Mouse (Mus musculus): ENCODE results near the gene Syn3. TPM values are rescaled to one million over a fixed set of nuclear protein-coding genes. Genes with fewer than 3 reads are reported as not detected.

Gene Syn3
- polyA plus RNA-seq, 2 experiments: 0.11 to 0.14 TPM

DNA sequence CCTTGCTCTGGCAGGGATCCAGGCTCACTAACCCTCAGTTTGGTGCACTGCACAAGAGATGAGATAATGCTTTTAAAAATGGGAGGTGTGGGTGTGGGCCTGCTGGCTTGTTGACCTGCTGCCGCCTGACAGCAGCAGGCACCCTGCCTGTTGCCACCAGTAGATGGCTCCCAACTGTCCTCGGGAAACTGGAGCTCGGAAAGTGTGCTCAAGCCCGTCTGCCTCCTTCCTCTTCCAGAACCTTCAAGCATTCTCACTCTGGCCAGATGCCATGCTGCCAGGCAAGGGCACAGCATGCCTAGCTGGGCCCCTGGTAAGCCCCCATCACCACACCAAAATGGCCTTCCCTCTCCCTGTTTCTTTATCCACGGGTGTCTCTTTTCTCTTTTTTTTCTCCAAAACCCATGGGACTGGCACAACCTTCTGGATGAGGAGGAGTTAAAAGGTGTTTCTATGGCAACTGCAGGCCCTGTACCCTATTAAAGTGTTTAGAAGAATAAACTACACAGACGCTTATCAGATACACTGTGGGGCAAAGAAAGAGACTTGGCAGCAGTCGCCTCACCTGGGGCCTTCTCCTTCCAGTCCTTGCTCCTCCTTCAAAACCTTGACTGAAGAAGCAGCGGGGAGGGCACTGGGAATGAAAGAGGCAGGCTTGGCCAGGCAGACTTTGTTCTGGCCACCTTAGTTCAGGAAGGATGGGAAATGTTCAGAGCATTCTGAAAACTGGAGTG lies 195.8 kb downstream of the Syn3 start:
- WGBS (ENCODE audit: insufficient replicate concordance): 26% methylated on average over 8 of the region's 8 CpGs
- no peak for TF ChIP-seq EP300 (IDR thresholded peaks at IDR 0.05; ENCODE audit: low read depth)
- peak; percentile 91 for TF ChIP-seq CTCF (IDR thresholded peaks at IDR 0.05; ENCODE audit: low read depth)
- Histone ChIP-seq H3K27me3 (ENCODE audit: control insufficient read depth, insufficient read depth, low read length) (peaks cover 28% of the 10 kb centered on the region), H3K9ac (replicated peaks) (no peak overlapping the region), H3K4me1 (replicated peaks; ENCODE audit: control insufficient read depth in 2 of 2, insufficient read depth in 2 of 2, low read length in 1 of 2) (0 out of 4 replicates have a peak, but pooled peaks cover 0 to 3% of the 10 kb centered on the region in 2 experiments), H3K27ac (no peak overlapping the region), H3K36me3 (replicated peaks; ENCODE audit: control insufficient read depth, insufficient read depth, low read depth) (no peaks in the 10 kb centered on the region), H3K9me3 (ENCODE audit: control insufficient read depth, low read length) (no peaks in the 10 kb centered on the region), H3K4me2 (ENCODE audit: low read depth) (no peak overlapping the region), H3K4me3 (ENCODE audit: insufficient read depth in 1 of 2, low read depth in 2 of 2, low read length in 2 of 2) (no peak overlapping the region)
- DNase-seq (ENCODE audit: low read depth in 3 of 3, low spot score in 3 of 3): peak; percentile 26 to 47 (median 29)
- peak; percentile 80 for ATAC-seq (ENCODE audit: insufficient read depth)

GRCm38 (mm10) chr10:86302318-86302648 lies 196.4 kb downstream of the Syn3 start:
- no peak for ATAC-seq (ENCODE audit: insufficient read depth)

GRCm38 (mm10) chr10:86301593-86302317 lies 196.9 kb downstream of the Syn3 start:
- no peaks in the 10 kb centered on the region for H3K36me3 ChIP-seq (replicated peaks; ENCODE audit: control insufficient read depth, insufficient read depth, low read depth)
- no peaks in the 10 kb centered on the region for H3K9me3 ChIP-seq (ENCODE audit: control insufficient read depth, low read length)
- 0 out of 4 replicates have a peak, but pooled peaks cover 0 to 3% of the 10 kb centered on the region in 2 experiments for H3K4me1 ChIP-seq (replicated peaks; ENCODE audit: control insufficient read depth in 2 of 2, insufficient read depth in 2 of 2, low read length in 1 of 2)
- H3K27me3 ChIP-seq (ENCODE audit: control insufficient read depth, insufficient read depth, low read length): peaks cover 30% of the 10 kb centered on the region
- no peak for DNase-seq (ENCODE audit: low read depth in 3 of 3, low spot score in 3 of 3)
- ATAC-seq (ENCODE audit: insufficient read depth): no peak
- no peak for TF ChIP-seq CTCF (IDR thresholded peaks at IDR 0.05; ENCODE audit: low read depth)
- TF ChIP-seq EP300 (IDR thresholded peaks at IDR 0.05; ENCODE audit: low read depth): no peak
- 0 out of 2 replicates have a peak overlapping the region, but pooled peaks have one; percentile 2 for H3K4me2 ChIP-seq (ENCODE audit: low read depth)
- H3K9ac ChIP-seq (replicated peaks): no peak overlapping the region
- 16% methylated on average over 4 of the region's 4 CpGs for WGBS (ENCODE audit: insufficient replicate concordance)
- H3K27ac ChIP-seq: no peak overlapping the region
- peak overlapping the region in 1 of 2 experiments; percentile 24; a peak in 2 of 4 replicates for H3K4me3 ChIP-seq (ENCODE audit: insufficient read depth in 1 of 2, low read depth in 2 of 2, low read length in 2 of 2)

More at GRCm38 (mm10) chr10:86302318-86302648, 196.4 kb downstream of the Syn3 start:
- TF ChIP-seq EP300 (IDR thresholded peaks at IDR 0.05; ENCODE audit: low read depth): no peak
- TF ChIP-seq CTCF (IDR thresholded peaks at IDR 0.05; ENCODE audit: low read depth): no peak
- Histone ChIP-seq H3K4me3 (ENCODE audit: insufficient read depth in 1 of 2, low read depth in 2 of 2, low read length in 2 of 2) (0 out of 4 replicates have a peak overlapping the region, but pooled peaks of 1 of the 2 experiments have one; percentile 24), H3K36me3 (replicated peaks; ENCODE audit: control insufficient read depth, insufficient read depth, low read depth) (no peaks in the 10 kb centered on the region), H3K9me3 (ENCODE audit: control insufficient read depth, low read length) (no peaks in the 10 kb centered on the region), H3K4me2 (ENCODE audit: low read depth) (no peak overlapping the region), H3K4me1 (replicated peaks; ENCODE audit: control insufficient read depth in 2 of 2, insufficient read depth in 2 of 2, low read length in 1 of 2) (0 out of 4 replicates have a peak, but pooled peaks cover 0 to 3% of the 10 kb centered on the region in 2 experiments), H3K9ac (replicated peaks) (no peak overlapping the region), H3K27ac (no peak overlapping the region), H3K27me3 (ENCODE audit: control insufficient read depth, insufficient read depth, low read length) (peaks cover 30% of the 10 kb centered on the region)
- no peak for DNase-seq (ENCODE audit: low read depth in 3 of 3, low spot score in 3 of 3)
- 52% methylated on average over 4 of the region's 4 CpGs for WGBS (ENCODE audit: insufficient replicate concordance)

DNA sequence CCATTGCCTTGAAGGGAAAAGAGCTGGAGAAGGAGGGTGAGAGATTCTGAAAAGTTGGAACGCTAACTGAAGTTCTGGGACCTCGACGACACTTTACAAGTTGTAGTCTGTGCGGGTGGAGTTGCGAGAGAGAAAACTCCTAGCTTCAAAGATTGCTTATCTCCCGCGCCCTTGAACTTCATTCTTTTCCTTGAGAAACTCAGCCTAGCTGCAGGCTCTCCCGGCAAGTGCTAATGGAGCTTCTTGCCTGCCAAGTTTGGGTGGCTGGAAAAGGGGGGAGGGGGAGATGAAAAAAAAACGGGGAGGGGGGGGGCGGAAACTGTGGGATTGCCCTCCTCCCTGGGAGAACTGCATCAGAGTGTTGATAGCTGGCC lies 197.6 kb downstream of the Syn3 start:
- ATAC-seq (ENCODE audit: insufficient read depth): no peak
- Histone ChIP-seq H3K9ac (replicated peaks) (no peak overlapping the region), H3K27me3 (ENCODE audit: control insufficient read depth, insufficient read depth, low read length) (peaks cover 30% of the 10 kb centered on the region), H3K4me2 (ENCODE audit: low read depth) (peak overlapping the region; percentile 72), H3K4me3 (ENCODE audit: insufficient read depth in 1 of 2, low read depth in 2 of 2, low read length in 2 of 2) (peak overlapping the region; percentile 46 to 52; a peak in 3 of 4 replicates), H3K9me3 (ENCODE audit: control insufficient read depth, low read length) (no peaks in the 10 kb centered on the region), H3K36me3 (replicated peaks; ENCODE audit: control insufficient read depth, insufficient read depth, low read depth) (no peaks in the 10 kb centered on the region), H3K4me1 (replicated peaks; ENCODE audit: control insufficient read depth in 2 of 2, insufficient read depth in 2 of 2, low read length in 1 of 2) (0 out of 4 replicates have a peak, but pooled peaks cover 0 to 3% of the 10 kb centered on the region in 2 experiments), H3K27ac (no peak overlapping the region)
- under 1% methylated on average over 10 of the region's 10 CpGs for WGBS (ENCODE audit: insufficient replicate concordance)
- TF ChIP-seq CTCF (IDR thresholded peaks at IDR 0.05; ENCODE audit: low read depth) (no peak), EP300 (IDR thresholded peaks at IDR 0.05; ENCODE audit: low read depth) (no peak)
- DNase-seq (ENCODE audit: low read depth in 3 of 3, low spot score in 3 of 3): no peak
